Mouse (Mus musculus) kidney, embryonic 15.5 days (tissue): Measurements from ENCODE around the gene Drg2. TPM values are rescaled to one million over a fixed set of nuclear protein-coding genes. Genes with fewer than 3 reads are reported as not detected.

Experiments
- ATAC-seq: fragments of 200-750 bp; cut with Nextera tagmentation; replicated peaks from 2 replicates; pipeline ENCODE4 v1.8.0; 2017; ENCODE audit warnings: moderate TSS enrichment; ENCODE audit not compliant: low FRiP score
- H3K27ac ChIP-seq: fragments of 300-500 bp; sonication (generic); 2 replicates; pipeline ENCODE4 v1.5.1; 2015; ENCODE audit warnings: mild to moderate bottlenecking, inconsistent platforms
- H3K27me3 ChIP-seq: fragments of 300-500 bp; sonication (generic); 2 replicates; pipeline ENCODE4 v1.6.1; 2015; ENCODE audit warnings: inconsistent platforms
- H3K36me3 ChIP-seq: fragments of 300-500 bp; sonication (generic); 2 replicates; pipeline ENCODE4 v1.6.1; 2015; ENCODE audit warnings: inconsistent platforms
- H3K4me1 ChIP-seq: fragments of 300-500 bp; sonication (generic); 2 replicates; pipeline ENCODE4 v1.6.1; 2015; ENCODE audit warnings: inconsistent platforms
- H3K4me2 ChIP-seq: fragments of 300-500 bp; sonication (generic); 2 replicates; pipeline ENCODE4 v1.6.1; 2015; ENCODE audit warnings: moderate library complexity, mild to moderate bottlenecking, inconsistent platforms
- H3K4me3 ChIP-seq: fragments of 300-500 bp; sonication (generic); replicated peaks from 2 replicates; pipeline ENCODE4 v1.5.1; 2015; ENCODE audit warnings: mild to moderate bottlenecking, inconsistent platforms
- H3K9ac ChIP-seq: fragments of 300-500 bp; sonication (generic); 2 replicates; pipeline ENCODE4 v1.6.1; 2015; ENCODE audit warnings: mild to moderate bottlenecking, inconsistent platforms
- H3K9me3 ChIP-seq: fragments of 300-500 bp; sonication (generic); replicated peaks from 2 replicates; pipeline ENCODE4 v1.6.1; 2016; ENCODE audit warnings: inconsistent platforms
- WGBS: fragments of 180-500 bp; shearing (Covaris S2); methylation state at CpG from one replicate; pipeline ENCODE4 v1.1.7; 2015; ENCODE audit warnings: mixed read lengths; 5-methylcytosine and 5-hydroxymethylcytosine counted together
- polyA plus RNA-seq: library from polyadenylated mRNA; unstranded; fragments of >200 nt; fragmentation: Nextera tagmentation; extraction: Ambion mirVana; gene quantifications from 2 replicates; pipeline ENCODE4 v1.2.1, GENCODE M21; 2015

Drg2 gene
- 106 and 120 TPM in 2 replicates for polyA plus RNA-seq

DNA sequence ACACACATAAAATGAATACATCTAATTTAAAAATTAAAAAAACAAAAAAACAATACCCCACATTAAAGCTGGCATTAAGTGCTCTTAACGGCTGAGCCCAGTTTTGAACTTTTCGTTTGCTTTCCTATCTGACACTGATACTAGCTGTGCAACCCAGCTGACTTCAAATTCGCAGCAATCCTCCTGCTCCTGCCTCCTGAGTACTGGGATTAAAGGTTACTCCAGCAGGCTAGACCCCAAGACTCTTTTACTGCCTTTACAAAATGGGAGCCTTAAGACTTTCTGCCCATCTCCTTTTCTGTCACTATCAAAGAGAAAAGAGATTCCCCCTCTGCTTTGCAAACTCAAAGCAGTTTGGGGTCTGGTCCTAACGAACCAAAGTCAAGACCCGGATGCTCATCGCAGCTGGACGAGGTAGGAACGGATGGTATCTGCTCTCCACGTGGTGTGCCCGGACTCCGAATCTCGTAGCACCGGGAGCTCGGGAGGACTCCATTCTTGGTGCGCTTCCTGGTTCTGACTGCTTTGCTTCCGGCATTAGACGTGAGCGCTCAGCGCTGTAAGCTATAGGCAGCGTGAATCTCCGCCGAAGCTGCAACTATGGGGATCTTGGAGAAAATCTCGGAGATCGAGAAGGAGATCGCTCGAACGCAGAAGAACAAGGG lies at the start of gene Drg2:
TSS of gene Drg2 (plus strand) at position 512 of the 665 bp plus-strand sequence.
- peak within 1 kb of the TSS; percentile 74 for H3K27ac ChIP-seq
- ATAC-seq, result peak; percentile 79

DNA sequence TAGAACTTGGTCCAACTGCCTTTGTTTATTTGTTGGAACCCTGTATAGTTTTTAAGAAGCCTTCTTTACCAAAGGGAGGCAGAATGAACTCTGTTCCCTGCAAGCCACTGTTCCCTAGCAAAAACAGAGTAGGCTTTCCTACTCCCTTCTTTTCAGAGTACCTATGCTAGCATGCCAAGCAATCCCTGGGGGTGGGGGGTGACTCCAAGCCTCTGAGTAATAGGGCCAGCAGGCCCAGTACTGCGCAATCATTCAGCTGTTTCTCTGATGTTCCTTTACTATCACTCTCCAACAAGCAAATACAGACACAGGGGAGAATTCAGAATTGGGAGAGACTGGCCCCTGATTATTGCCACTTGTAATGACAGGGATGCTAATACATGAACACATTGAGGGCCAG lies 47.8 kb upstream of the Drg2 start:
- Histone ChIP-seq H3K4me2 (no peak overlapping the region), H3K4me1 (no peaks in the 10 kb centered on the region), H3K27me3 (no peaks in the 10 kb centered on the region), H3K9me3 (no peaks in the 10 kb centered on the region), H3K27ac (no peak overlapping the region), H3K36me3 (peaks cover 79% of the 10 kb centered on the region), H3K9ac (no peak overlapping the region), H3K4me3 (no peak overlapping the region)
- no peak for ATAC-seq
- 100% methylated on average over 1 of the region's 1 CpGs for WGBS

More for the DNA sequence above, at the start of gene Drg2:
- peaks cover 34% of the 10 kb centered on the region for H3K36me3 ChIP-seq
- H3K4me3 ChIP-seq, result peak within 1 kb of the TSS; percentile 76
- H3K4me1 ChIP-seq, result peaks cover 10% of the 10 kb centered on the region
- WGBS, result 5% methylated on average over 27 of the region's 27 CpGs
- H3K9me3 ChIP-seq, result no peaks in the 10 kb centered on the region
- no peaks in the 10 kb centered on the region for H3K27me3 ChIP-seq
- peak within 1 kb of the TSS; percentile 78 for H3K4me2 ChIP-seq
- peak within 1 kb of the TSS; percentile 85 for H3K9ac ChIP-seq

DNA sequence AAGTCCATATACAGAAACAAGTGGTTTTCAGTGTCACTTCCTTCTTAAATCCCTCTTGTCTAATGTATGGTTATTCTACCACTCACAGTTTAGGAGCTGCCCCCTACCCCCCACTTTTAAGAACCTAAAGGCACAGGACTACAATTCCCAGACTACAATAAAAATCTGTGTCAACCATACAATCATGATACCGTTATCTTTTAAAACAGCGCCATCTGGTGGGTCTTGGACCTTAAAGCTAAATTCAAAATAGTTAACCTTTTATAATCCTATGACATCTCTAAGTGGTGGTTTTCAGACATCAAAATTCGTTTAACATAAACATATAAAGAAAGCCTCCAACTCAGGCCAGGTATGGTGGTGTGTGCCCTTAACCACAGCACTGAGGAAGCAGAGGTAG lies 42.2 kb upstream of the Drg2 start:
- Histone ChIP-seq H3K4me2 (no peak overlapping the region), H3K27me3 (no peaks in the 10 kb centered on the region), H3K36me3 (peaks cover 25% of the 10 kb centered on the region), H3K27ac (no peak overlapping the region), H3K4me3 (no peak overlapping the region), H3K9me3 (no peaks in the 10 kb centered on the region), H3K4me1 (peaks cover 13% of the 10 kb centered on the region), H3K9ac (no peak overlapping the region)
- WGBS, result 12% methylated on average over 3 of the region's 3 CpGs
- no peak for ATAC-seq

DNA sequence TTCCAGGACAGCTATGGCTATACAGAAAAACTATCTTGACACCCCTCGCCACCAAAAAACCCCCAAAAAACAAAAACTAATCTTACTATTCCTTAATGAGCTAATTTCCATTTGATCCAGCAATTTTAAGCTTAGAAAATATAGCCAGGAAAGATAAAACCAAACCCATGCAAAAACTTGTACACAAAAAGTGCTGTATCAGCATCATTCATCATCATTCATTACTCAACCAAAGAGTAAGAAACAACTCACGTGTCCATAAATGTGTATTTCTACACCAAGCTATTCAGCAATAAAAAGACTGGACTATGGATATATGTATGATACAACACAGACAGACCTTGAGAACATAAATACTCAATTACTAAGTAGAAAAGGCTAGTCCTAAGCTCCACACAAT lies 41.5 kb upstream of the Drg2 start:
- Histone ChIP-seq H3K9me3 (no peaks in the 10 kb centered on the region), H3K4me3 (no peak overlapping the region), H3K9ac (no peak overlapping the region), H3K27me3 (no peaks in the 10 kb centered on the region), H3K27ac (no peak overlapping the region), H3K4me1 (peaks cover 13% of the 10 kb centered on the region), H3K36me3 (peaks cover 18% of the 10 kb centered on the region), H3K4me2 (no peak overlapping the region)
- no peak for ATAC-seq
- 79% methylated on average over 2 of the region's 2 CpGs for WGBS

DNA sequence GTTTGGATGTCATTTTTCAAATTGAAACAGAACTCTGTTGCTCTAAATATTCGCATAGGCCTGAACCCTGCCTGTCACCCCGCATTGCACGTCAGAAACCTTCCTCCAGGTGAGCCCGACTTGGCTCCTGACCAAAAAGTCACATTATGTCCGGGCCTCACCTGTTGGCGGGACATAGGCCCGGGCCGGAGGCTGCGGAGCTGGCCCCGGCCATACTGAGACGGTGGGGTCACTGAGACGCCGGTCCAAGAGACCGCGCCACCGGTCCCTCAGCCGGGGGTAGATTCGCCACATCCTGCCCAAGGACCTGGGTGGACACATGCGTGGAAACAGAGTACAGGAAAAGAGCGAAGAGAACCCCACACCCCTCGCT lies 37.8 kb upstream of the Drg2 start:
- Histone ChIP-seq H3K27ac (peak overlapping the region; percentile 80), H3K36me3 (no peaks in the 10 kb centered on the region), H3K4me1 (peaks cover 29% of the 10 kb centered on the region), H3K27me3 (no peaks in the 10 kb centered on the region), H3K9ac (peak overlapping the region; percentile 83), H3K4me2 (peak overlapping the region; percentile 75), H3K9me3 (no peaks in the 10 kb centered on the region), H3K4me3 (peak overlapping the region; percentile 91)
- WGBS, result 1% methylated on average over 21 of the region's 21 CpGs
- peak; percentile 61 for ATAC-seq

DNA sequence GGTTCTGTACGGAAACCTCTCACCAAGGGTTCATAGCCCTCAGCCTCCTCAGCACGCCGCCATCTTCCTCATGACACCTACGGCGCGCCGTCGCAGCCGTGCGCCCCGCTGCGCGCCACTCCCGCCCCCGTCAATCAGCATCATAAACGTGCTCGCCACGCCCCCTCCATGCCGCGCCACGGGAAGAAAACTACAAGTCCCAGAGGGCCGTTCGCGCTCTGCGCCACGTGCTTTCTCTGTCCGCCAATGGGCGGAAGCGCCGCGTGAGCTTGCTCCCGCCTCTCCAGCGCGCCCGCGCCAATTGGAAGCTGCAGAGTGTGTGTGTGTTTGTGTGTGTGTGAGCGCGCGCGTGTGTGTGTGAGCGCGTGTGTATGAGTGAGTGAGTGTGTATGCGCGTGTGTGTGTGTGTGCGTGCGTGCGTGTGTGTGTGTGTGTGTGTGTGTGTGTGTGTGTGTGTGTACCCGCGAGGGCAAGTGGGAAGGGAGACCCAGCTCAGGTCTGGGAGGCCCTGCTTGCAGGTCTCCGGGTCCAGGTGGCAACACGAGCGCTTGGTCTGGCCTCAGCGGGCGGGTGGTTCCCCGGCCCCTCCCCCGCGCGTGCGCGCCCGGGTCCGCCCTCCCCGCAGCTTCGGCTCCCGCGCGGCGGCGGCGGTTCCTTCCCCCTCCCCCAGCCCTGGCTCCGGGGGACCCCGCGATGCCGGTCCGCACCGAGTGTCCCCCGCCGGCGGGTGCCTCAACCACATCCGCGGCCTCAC lies 37.3 kb upstream of the Drg2 start, which contains the start of gene Gid4:
TSS of gene Gid4 (plus strand) at position 183 of the 754 bp plus-strand sequence.
- H3K27me3 ChIP-seq, result no peaks in the 10 kb centered on the region
- H3K27ac ChIP-seq, result peak within 1 kb of the TSS; percentile 91
- no peaks in the 10 kb centered on the region for H3K36me3 ChIP-seq
- H3K4me3 ChIP-seq, result peak within 1 kb of the TSS; percentile 91
- WGBS, result 1% methylated on average over 75 of the region's 81 CpGs
- peak within 1 kb of the TSS; percentile 75 for H3K4me2 ChIP-seq
- ATAC-seq, result peak; percentile 97
- peaks cover 29% of the 10 kb centered on the region for H3K4me1 ChIP-seq
- H3K9me3 ChIP-seq, result no peaks in the 10 kb centered on the region
- peak within 1 kb of the TSS; percentile 93 for H3K9ac ChIP-seq

DNA sequence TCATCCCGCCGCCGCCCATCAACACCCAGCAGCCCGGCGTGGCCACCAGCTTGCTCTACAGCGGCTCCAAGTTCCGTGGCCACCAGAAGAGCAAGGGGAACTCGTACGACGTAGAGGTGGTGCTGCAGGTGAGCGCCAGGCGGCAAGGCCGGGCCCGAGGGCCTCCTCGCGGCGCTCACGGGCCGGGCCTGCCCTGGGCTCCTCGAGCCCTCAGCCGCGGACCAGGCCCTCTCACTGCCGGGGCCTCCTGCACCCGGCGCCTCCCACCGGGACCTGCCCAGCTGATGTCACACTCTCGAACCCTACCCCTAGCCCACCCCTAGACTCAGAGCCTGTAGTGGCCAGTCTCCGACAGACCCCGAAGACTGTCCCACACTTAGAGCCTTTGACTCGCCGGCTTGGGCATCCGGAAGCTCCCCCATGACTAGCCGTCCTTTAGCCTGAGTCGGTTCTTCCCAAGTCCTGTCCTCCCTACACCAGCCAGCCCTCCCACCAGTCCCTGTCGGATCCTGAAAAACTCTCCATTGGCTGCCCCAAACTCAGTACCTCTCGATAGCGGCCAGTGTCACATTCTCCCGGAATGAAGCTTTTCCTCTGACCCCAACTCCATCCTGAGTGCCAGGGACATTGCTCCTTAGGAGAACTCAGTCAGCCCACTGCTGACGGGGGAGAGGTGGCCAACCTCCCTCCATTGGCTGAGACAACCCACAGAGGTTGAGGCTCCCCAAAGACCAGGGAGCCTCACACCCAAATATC lies 36.5 kb upstream of the Drg2 start, which contains the start of gene Atpaf2:
TSS of gene Atpaf2 (minus strand) at position 741 of the 756 bp plus-strand sequence.
- H3K4me1 ChIP-seq, result peaks cover 31% of the 10 kb centered on the region
- H3K9ac ChIP-seq, result peak within 1 kb of the TSS; percentile 93
- peak within 1 kb of the TSS; percentile 75 for H3K4me2 ChIP-seq
- peak within 1 kb of the TSS; percentile 91 for H3K27ac ChIP-seq
- no peaks in the 10 kb centered on the region for H3K9me3 ChIP-seq
- H3K27me3 ChIP-seq, result no peaks in the 10 kb centered on the region
- under 1% methylated on average over 39 of the region's 39 CpGs for WGBS
- H3K4me3 ChIP-seq, result peak within 1 kb of the TSS; percentile 91
- ATAC-seq, result peak; percentile 40
- H3K36me3 ChIP-seq, result no peaks in the 10 kb centered on the region

DNA sequence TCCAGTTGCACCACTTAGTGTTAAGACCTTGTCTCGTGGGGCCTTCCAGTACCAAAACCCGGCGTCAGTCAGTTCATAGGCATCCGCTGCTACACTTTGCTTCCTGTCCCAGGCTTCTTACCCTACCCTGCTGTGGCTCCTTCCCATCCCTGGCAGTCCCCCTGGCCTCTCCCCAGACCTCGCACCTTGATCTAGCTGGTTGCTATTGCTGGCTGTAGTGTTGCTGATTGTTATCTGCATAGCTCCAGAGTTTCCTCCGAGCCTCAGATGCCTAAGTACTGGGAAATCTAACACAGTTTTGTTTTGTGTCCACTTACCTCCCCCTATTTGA lies 36.0 kb upstream of the Drg2 start:
- no peak for ATAC-seq
- peaks cover 31% of the 10 kb centered on the region for H3K4me1 ChIP-seq
- peak overlapping the region; percentile 91; the same call in 1 of the 2 replicates for H3K27ac ChIP-seq
- peak overlapping the region; percentile 91 for H3K4me3 ChIP-seq
- H3K9ac ChIP-seq, result peak overlapping the region; percentile 93
- no peaks in the 10 kb centered on the region for H3K9me3 ChIP-seq
- H3K4me2 ChIP-seq, result peak overlapping the region; percentile 75
- WGBS, result 2% methylated on average over 6 of the region's 6 CpGs
- H3K27me3 ChIP-seq, result no peaks in the 10 kb centered on the region
- H3K36me3 ChIP-seq, result no peaks in the 10 kb centered on the region

DNA sequence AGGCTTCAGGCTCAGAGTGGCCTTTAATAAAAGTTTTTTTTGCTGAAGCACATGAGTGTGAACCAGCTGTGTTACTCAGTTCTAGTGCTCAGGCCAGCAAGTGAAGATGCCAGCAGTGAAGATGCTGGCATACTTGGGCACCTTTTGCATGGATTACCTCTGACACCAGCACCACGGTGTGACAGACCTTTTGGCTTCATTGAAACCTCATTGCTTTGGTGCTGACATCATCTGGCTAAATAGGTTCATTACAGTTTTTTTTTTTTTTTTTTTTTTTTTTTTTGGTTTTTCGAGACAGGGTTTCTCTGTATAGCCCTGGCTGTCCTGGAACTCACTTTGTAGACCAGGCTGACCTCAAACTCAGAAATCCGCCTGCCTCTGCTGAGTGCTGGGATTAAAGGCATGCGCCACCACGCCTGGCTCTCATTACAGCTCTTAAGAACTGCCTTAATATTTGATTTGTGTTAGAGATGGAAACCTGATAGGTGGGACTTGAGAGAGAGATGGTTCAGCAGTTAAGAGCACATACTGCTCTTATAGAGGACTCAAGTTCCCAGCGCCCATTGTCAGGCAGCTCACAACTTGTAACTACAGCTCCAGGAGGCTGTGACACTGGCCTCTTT lies 32.2 kb upstream of the Drg2 start:
- Histone ChIP-seq H3K4me1 (peaks cover 18% of the 10 kb centered on the region), H3K36me3 (peaks cover 16% of the 10 kb centered on the region), H3K27me3 (no peaks in the 10 kb centered on the region), H3K27ac (no peak overlapping the region), H3K4me3 (no peak overlapping the region), H3K4me2 (no peak overlapping the region), H3K9ac (no peak overlapping the region), H3K9me3 (no peaks in the 10 kb centered on the region)
- 62% methylated on average over 6 of the region's 6 CpGs for WGBS
- no peak for ATAC-seq

DNA sequence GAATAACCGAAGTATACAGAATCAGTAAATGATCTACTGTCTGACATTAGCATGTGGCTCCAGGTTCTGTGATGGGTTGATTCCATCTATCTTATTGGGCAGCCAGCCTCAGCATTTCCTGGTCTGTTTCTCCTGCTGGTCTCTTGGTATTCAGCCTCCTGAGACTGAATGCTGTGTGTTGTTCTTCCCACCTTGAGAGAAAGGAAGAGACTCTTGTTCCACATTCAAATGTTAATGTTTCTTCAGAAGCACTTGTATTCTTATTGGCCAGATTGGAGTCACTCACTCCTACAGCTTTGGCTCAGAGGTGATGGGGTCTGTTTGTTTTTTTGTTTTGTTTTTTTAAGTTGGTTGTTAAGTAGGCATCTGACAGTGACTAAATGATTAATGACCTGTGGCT lies 31.4 kb upstream of the Drg2 start:
- Histone ChIP-seq H3K4me1 (peaks cover 18% of the 10 kb centered on the region), H3K27ac (no peak overlapping the region), H3K9me3 (no peaks in the 10 kb centered on the region), H3K27me3 (no peaks in the 10 kb centered on the region), H3K36me3 (peaks cover 24% of the 10 kb centered on the region), H3K4me3 (no peak overlapping the region), H3K9ac (no peak overlapping the region), H3K4me2 (no peak overlapping the region)
- WGBS, result 55% methylated on average over 1 of the region's 1 CpGs
- no peak for ATAC-seq

DNA sequence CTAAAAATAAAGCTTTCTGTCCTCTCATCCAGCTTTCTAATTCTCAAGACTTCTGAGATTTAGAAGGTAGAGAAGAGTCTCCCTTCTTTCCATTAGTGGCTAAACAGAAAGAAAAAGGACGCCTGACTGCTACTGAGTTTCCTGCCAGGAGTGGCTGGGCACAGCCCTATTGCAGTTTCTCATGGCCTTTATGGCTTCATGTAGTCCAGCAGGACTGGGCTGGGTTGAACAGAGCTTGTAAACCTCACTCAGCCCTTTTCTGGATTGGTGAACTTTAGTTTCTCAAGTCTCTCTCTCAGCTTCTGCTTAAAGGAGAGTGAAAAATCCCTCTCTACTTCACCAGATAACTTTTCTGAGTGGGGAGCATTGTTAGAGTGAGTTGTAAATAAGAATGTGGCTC lies 28.0 kb upstream of the Drg2 start:
- Histone ChIP-seq H3K4me3 (no peak overlapping the region), H3K9me3 (no peaks in the 10 kb centered on the region), H3K9ac (no peak overlapping the region), H3K27ac (no peak overlapping the region), H3K4me2 (no peak overlapping the region), H3K4me1 (0 out of 2 replicates have a peak, but pooled peaks cover 2% of the 10 kb centered on the region), H3K36me3 (peaks cover 50% of the 10 kb centered on the region), H3K27me3 (no peaks in the 10 kb centered on the region)
- 71% methylated on average over 1 of the region's 1 CpGs for WGBS
- no peak for ATAC-seq
